Mouse (Mus musculus): ENCODE results near the gene Alox12b. TPM values are rescaled to one million over a fixed set of nuclear protein-coding genes. Genes with fewer than 3 reads are reported as not detected.

The Alox12b gene
- total RNA-seq (2023), result not detected

DNA sequence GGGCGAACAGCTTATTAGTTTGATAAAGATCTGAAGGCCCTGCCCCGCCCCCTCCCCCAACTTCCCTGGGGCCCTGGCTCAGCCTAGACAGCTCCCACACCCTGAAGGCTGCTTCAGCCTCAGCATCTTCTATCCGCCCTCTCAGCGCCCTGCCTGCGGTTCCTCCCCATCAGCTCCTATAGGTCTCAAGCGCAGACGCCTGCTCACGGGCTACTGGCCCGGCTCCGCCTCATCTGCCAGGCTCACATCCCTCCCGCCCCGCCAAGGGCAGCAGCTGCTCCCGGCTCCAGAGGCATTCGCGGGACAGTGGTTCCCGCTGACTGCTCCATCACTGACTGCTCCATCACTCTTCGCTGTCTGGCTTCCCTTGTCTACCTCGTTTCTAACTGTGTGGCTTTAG, at the start of gene Alox12b:
TSS of gene Alox12b (plus strand) at position 190 of the 400 bp plus-strand sequence.

DNA sequence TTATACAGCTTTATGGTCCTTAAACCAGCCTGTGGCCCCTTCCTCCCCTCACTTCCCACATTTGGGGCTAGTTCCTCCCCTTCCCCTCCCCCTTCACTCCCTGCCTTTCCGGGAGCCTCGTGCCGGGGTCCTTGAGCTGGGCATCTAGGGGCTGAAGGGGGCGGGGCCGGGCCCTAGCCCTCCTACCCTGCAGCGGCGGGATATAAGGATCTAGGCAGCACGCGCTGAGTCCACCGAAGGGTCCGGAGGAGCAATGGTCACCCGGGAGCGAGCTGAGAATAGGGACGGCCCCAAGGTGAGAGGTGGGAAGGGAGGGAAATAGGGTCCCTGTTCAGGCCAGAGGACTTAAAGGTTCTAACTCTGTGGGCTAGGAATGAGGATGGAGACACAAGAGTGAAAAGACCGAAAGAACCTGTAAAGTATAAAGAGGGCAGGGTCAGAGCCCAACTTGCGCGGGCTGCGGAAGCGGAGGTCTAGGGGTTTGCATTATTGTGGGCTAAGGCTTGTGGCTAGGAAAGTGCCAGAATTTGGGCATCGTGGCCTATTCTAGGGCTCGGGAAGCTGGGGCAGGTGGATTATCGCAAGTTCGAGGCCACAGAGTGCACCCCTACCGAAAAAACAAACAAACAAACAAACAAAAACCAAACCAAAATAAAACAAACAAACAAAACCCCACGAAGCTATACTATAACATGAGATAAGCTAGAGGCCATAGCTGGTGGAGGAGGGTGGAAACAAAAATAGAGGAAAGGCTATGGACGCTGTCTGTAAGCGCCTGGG, 36.4 kb upstream of the Alox12b start, which contains the start of gene Hes7:
TSS of gene Hes7 (plus strand) at position 184 of the 780 bp plus-strand sequence.

DNA sequence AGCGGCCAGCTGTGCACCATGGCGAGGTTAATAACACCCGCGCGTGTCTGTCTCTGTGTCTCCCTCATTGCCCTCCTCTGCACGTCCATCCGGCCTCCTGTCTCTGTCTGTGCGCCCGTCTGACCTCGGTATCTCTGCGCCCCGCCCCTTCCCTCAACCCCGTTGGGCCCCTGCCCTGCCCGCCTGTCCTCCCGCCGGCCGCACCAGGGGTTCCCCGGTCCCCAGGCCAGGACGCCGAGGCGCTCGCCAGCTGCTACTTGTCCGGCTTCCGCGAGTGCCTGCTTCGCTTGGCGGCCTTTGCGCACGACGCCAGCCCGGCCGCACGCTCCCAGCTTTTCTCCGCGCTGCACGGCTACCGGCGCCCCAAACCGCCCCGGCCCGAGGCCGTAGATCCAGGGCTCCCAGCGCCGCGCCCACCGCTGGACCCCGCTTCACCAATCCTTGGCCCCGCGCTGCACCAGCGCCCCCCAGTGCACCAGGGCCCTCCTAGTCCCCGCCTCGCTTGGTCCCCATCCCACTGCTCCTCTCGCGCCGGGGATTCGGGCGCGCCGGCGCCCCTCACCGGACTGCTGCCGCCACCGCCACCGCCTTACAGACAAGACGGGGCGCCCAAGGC, 34.3 kb upstream of the Alox12b start, which contains the start of gene 9130213A22Rik:
TSS of gene 9130213A22Rik (minus strand) at position 254 of the 616 bp plus-strand sequence.

DNA sequence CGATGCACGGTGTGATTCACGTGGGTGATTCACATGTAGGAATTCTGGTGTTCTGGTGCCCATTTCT, 31.1 kb upstream of the Alox12b start, which contains the start of gene Aloxe3:
TSS of gene Aloxe3 (plus strand) at position 45 of the 67 bp plus-strand sequence.

DNA sequence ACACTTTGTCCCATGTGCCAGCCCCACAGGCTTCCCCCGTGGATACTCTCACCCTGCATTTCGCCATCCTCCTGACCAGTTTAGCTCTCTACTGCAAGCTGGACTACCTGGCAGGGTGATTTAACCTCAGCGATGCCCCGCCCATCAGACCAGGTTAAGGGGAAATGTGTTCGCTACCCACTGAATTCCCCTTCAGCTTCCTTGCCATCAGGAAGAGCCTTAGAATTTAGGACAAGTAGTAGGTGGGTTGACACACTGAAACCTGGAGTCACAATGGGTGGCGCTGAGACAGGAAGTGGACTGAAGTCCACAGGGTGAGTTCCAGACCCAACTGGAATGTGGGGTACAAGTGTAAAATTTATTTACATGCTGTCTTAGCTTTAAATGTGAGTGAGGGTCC, 41.0 kb downstream of the Alox12b start, which contains the start of gene Alox8:
TSS of gene Alox8 (minus strand) at position 101 of the 400 bp plus-strand sequence.

Other genes with a start within 250 kb of the Alox12b start
- gene Odf4, start 229.9 kb upstream of the Alox12b start, total RNA-seq (2023), result not detected
- not detected for gene Arhgef15, start 199.5 kb upstream of the Alox12b start, total RNA-seq (2023)
- gene Slc25a35, start 188.9 kb upstream of the Alox12b start, total RNA-seq (2023), result 1 to 10 TPM; 1.2 to 1.6 TPM
- gene Rangrf, start 181.8 kb upstream of the Alox12b start, total RNA-seq (2023), result 1 to 10 TPM; 5.2 to 5.6 TPM
- gene Pfas, start 148.5 kb upstream of the Alox12b start, total RNA-seq (2023), result 10 to 100 TPM; 19.7 to 27.2 TPM
- gene Ctc1, start 141.1 kb upstream of the Alox12b start, total RNA-seq (2023), result 10 to 100 TPM; 31.5 to 38.6 TPM
- 10 to 100 TPM; 92.7 to 94.2 TPM for gene Aurkb, start 111.3 kb upstream of the Alox12b start, total RNA-seq (2023)
- gene Borcs6, start 97.3 kb upstream of the Alox12b start, total RNA-seq (2023), result 10 to 100 TPM; 34.0 to 34.5 TPM
- gene Tmem107, start 86.2 kb upstream of the Alox12b start, total RNA-seq (2023), result 1 to 10 TPM; 4.3 to 5.9 TPM
- 100 to 1,000 TPM; 228 to 249 TPM for gene Vamp2, start 68.5 kb upstream of the Alox12b start, total RNA-seq (2023)
- gene Per1, start 61.8 kb upstream of the Alox12b start, total RNA-seq (2023), result 100 to 1,000 TPM; 205 to 241 TPM
- not detected for gene Hes7, start 36.6 kb upstream of the Alox12b start, total RNA-seq (2023)
- gene 9130213A22Rik, start 34.4 kb upstream of the Alox12b start, total RNA-seq (2023), result not detected
- gene Aloxe3, start 31.1 kb upstream of the Alox12b start, total RNA-seq (2023), result under 1 TPM in 1 of 2 experiments, not detected in 1; 0.09 TPM
- under 1 TPM; 0.11 to 0.28 TPM for gene Alox8, start 40.9 kb downstream of the Alox12b start, total RNA-seq (2023)
- gene Gucy2e, start 80.0 kb downstream of the Alox12b start, total RNA-seq (2023), result not detected
- gene Cntrob, start 166.8 kb downstream of the Alox12b start, total RNA-seq (2023), result 10 to 100 TPM; 12.5 to 15.6 TPM
- 10 to 100 TPM; 44.7 to 46.6 TPM for gene Trappc1, start 167.0 kb downstream of the Alox12b start, total RNA-seq (2023)
- under 1 TPM; 0.31 to 0.42 TPM for gene Kcnab3, start 169.3 kb downstream of the Alox12b start, total RNA-seq (2023)
- gene Rnf227, start 183.5 kb downstream of the Alox12b start, total RNA-seq (2023), result 1 to 10 TPM in 1 of 2 experiments, under 1 TPM in 1; 0.75 to 1.1 TPM
- gene Chd3, start 212.4 kb downstream of the Alox12b start, total RNA-seq (2023), result 10 to 100 TPM; 12.7 to 16.7 TPM
- gene Naa38, start 238.5 kb downstream of the Alox12b start, total RNA-seq (2023), result 10 to 100 TPM; 47.3 to 48.0 TPM
- gene Cyb5d1, start 238.6 kb downstream of the Alox12b start, total RNA-seq (2023), result 10 to 100 TPM; 23.5 to 27.2 TPM
- gene Tmem88, start 241.2 kb downstream of the Alox12b start, total RNA-seq (2023), result 10 to 100 TPM in 1 of 2 experiments, 1 to 10 TPM in 1; 9.2 to 11.9 TPM

All from neutrophil, adult 83 days (primary cell).